Mouse (Mus musculus): ENCODE measurements around the gene Trrap. TPM values are rescaled to one million over a fixed set of nuclear protein-coding genes. Genes with fewer than 3 reads are reported as not detected.

Trrap gene
- total RNA-seq, 2 experiments from 2014 or later: 22.2 to 73.4 TPM

GRCm38 (mm10) chr5:144860913-144861312 lies 93.4 kb downstream of the Trrap start:
- ATAC-seq (replicated peaks; ENCODE audit: low FRiP score, poor library complexity, severe bottlenecking): no peak

GRCm38 (mm10) chr5:144866923-144867322 lies 99.4 kb downstream of the Trrap start:
- no peak for ATAC-seq (replicated peaks; ENCODE audit: low FRiP score, poor library complexity, severe bottlenecking)

- no peak for ATAC-seq (replicated peaks; ENCODE audit: low FRiP score, poor library complexity, severe bottlenecking)
These were observed 101.9 kb downstream of the Trrap start for GRCm38 (mm10) chr5:144869466-144869865.

GRCm38 (mm10) chr5:144870782-144871181 lies 103.2 kb downstream of the Trrap start:
- ATAC-seq (replicated peaks; ENCODE audit: low FRiP score, poor library complexity, severe bottlenecking): no peak

- no peak for ATAC-seq (replicated peaks; ENCODE audit: low FRiP score, poor library complexity, severe bottlenecking)
These were observed 104.2 kb downstream of the Trrap start for GRCm38 (mm10) chr5:144871775-144872174.

- no peak for ATAC-seq (replicated peaks; ENCODE audit: low FRiP score, poor library complexity, severe bottlenecking)
These were observed 104.8 kb downstream of the Trrap start for GRCm38 (mm10) chr5:144872326-144872725.

GRCm38 (mm10) chr5:144872867-144873266 lies 105.3 kb downstream of the Trrap start:
- ATAC-seq (replicated peaks; ENCODE audit: low FRiP score, poor library complexity, severe bottlenecking): no peak

- ATAC-seq (replicated peaks; ENCODE audit: low FRiP score, poor library complexity, severe bottlenecking): no peak
These were observed 107.7 kb downstream of the Trrap start for GRCm38 (mm10) chr5:144875227-144875626.

GRCm38 (mm10) chr5:144875892-144876291 lies 108.4 kb downstream of the Trrap start:
- peak; percentile 54; the same call in 1 of the 2 replicates for ATAC-seq (replicated peaks; ENCODE audit: low FRiP score, poor library complexity, severe bottlenecking)

- ATAC-seq (replicated peaks; ENCODE audit: low FRiP score, poor library complexity, severe bottlenecking): no peak
These were observed 109.5 kb downstream of the Trrap start for GRCm38 (mm10) chr5:144877021-144877420.

- no peak for ATAC-seq (replicated peaks; ENCODE audit: low FRiP score, poor library complexity, severe bottlenecking)
These were observed 114.3 kb downstream of the Trrap start for GRCm38 (mm10) chr5:144881670-144882399.

- ATAC-seq (replicated peaks; ENCODE audit: low FRiP score, poor library complexity, severe bottlenecking): no peak
These were observed 117.2 kb downstream of the Trrap start for GRCm38 (mm10) chr5:144884629-144885217.

- ATAC-seq (replicated peaks; ENCODE audit: low FRiP score, poor library complexity, severe bottlenecking): no peak
These were observed 118.6 kb downstream of the Trrap start for GRCm38 (mm10) chr5:144885968-144886650.

- ATAC-seq (replicated peaks; ENCODE audit: low FRiP score, poor library complexity, severe bottlenecking): no peak
These were observed 123.7 kb downstream of the Trrap start for GRCm38 (mm10) chr5:144891276-144891675.

- no peak for ATAC-seq (replicated peaks; ENCODE audit: low FRiP score, poor library complexity, severe bottlenecking)
These were observed 130.3 kb downstream of the Trrap start for GRCm38 (mm10) chr5:144897881-144898280.

- no peak for ATAC-seq (replicated peaks; ENCODE audit: low FRiP score, poor library complexity, severe bottlenecking)
These were observed 131.0 kb downstream of the Trrap start for GRCm38 (mm10) chr5:144898448-144899052.

GRCm38 (mm10) chr5:144901035-144901434 lies 133.5 kb downstream of the Trrap start:
- no peak for ATAC-seq (replicated peaks; ENCODE audit: low FRiP score, poor library complexity, severe bottlenecking)

GRCm38 (mm10) chr5:144901791-144902190 lies 134.3 kb downstream of the Trrap start:
- no peak for ATAC-seq (replicated peaks; ENCODE audit: low FRiP score, poor library complexity, severe bottlenecking)

- no peak for ATAC-seq (replicated peaks; ENCODE audit: low FRiP score, poor library complexity, severe bottlenecking)
These were observed 137.0 kb downstream of the Trrap start for GRCm38 (mm10) chr5:144904356-144905134.

GRCm38 (mm10) chr5:144907591-144907990 lies 140.1 kb downstream of the Trrap start:
- no peak for ATAC-seq (replicated peaks; ENCODE audit: low FRiP score, poor library complexity, severe bottlenecking)
